8 mouse cellular contexts compared by ENCODE assay signal in the genomic region with DNA sequence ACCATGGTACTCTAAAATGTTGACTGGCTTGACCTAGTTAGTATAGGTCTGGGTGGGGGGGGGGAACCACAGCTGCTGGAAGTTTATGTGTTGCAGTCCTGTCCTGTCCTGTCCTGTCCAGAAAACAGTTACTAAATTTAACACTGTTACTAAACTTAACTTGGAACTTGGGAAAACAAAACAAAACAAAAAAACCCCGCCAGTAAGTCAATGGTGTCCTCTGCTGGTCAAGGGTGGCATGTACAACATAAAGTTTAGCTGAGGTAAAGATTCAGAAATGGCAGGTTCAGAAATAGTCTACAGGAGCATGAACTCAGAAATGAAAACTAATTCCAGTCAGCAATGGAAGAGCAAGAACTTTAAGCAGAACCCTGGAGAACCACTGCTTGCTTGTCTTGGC. TPM values are rescaled to one million over a fixed set of nuclear protein-coding genes. Genes with fewer than 3 reads are reported as not detected.
DNase-seq lines count a peak whose midpoint lies in the region; ATAC-seq and TF ChIP-seq lines count a peak whose summit lies in the region.
"Had no signal": no experiment of that assay in that cellular context is flagged by ENCODE, and none has a peak within 500 bp of the region (broad histone marks: within the 10 kb centered on the region; RNA-seq: fewer than 3 reads in every experiment).

No protein-coding gene starts in this region.

- DNase-seq in left cerebral cortex, adult 2 months (ENCODE audit: extremely low spot score in 1 of 2, low spot score in 2 of 2): peak in 1 of 2 experiments; percentile 30
- DNase-seq in left cerebral cortex, postnatal 36 days (ENCODE audit: low spot score in 2 of 2): no peak
- peak; percentile 42 for DNase-seq in ES-CJ7 (ENCODE audit: low read depth, low spot score)
- peak; percentile 86 for DNase-seq in adipocyte (ENCODE audit: low spot score)
- DNase-seq in lung, embryonic 14.5 days: peak; percentile 81
- no peak for DNase-seq in yolk sac, embryonic 10.5 days (ENCODE audit: low spot score)

- peak; percentile 80 for TF ChIP-seq CTCF in left cerebral cortex, adult 2 months (IDR thresholded peaks at IDR 0.05)
- peak; percentile 88 for TF ChIP-seq CTCF in lung, embryonic 14.5 days (IDR thresholded peaks at IDR 0.05; ENCODE audit: low read depth)

- 8% methylated on average over 1 of the region's 1 CpGs for WGBS in heart, embryonic 15.5 days
- whole genome bisulfite sequencing in lung, embryonic 14.5 days: 26% methylated on average over 1 of the region's 1 CpGs

- intact Hi-C loops in left cerebral cortex, adult 2 months (cut with DNase I): loop anchor here (1.0 kb wide), 1 partner anchor 423 kb away; no protein-coding TSS in a partner anchor
- intact Hi-C loops in left cerebral cortex, postnatal 36 days (cut with DNase I): loop anchor here (2.0 kb wide), 1 partner anchor 424 kb away; no protein-coding TSS in a partner anchor

- no peak for ATAC-seq in heart, embryonic 15.5 days (replicated peaks; ENCODE audit: insufficient number of reproducible peaks, insufficient read depth, low FRiP score, low read depth)
- no peak for ATAC-seq in lung, embryonic 14.5 days (ENCODE audit: insufficient read depth)

- H3K9ac ChIP-seq in heart, embryonic 15.5 days: no peak overlapping the region
- no peak overlapping the region for H3K9ac ChIP-seq in lung, embryonic 14.5 days
- H3K9ac ChIP-seq: embryonic facial prominence, embryonic 15.5 days had no signal

- no peaks in the 10 kb centered on the region for H3K36me3 ChIP-seq in heart, embryonic 15.5 days
- H3K36me3 ChIP-seq in lung, embryonic 14.5 days (ENCODE audit: insufficient read depth): no peaks in the 10 kb centered on the region; the same call in 1 of the 2 replicates
- H3K36me3 ChIP-seq: embryonic facial prominence, embryonic 15.5 days had no signal

- H3K27me3 ChIP-seq in heart, embryonic 15.5 days: no peaks in the 10 kb centered on the region
- no peaks in the 10 kb centered on the region for H3K27me3 ChIP-seq in lung, embryonic 14.5 days (ENCODE audit: insufficient read depth, low read length)
- H3K27me3 ChIP-seq: embryonic facial prominence, embryonic 15.5 days had no signal

- peaks cover 25% of the 10 kb centered on the region for H3K4me1 ChIP-seq in heart, embryonic 15.5 days (replicated peaks)
- H3K4me1 ChIP-seq in lung, embryonic 14.5 days (ENCODE audit: insufficient read depth): peaks cover 6% of the 10 kb centered on the region

- peak overlapping the region; percentile 28 for H3K4me2 ChIP-seq in heart, embryonic 15.5 days
- no peak overlapping the region for H3K4me2 ChIP-seq in lung, embryonic 14.5 days
- H3K4me2 ChIP-seq: embryonic facial prominence, embryonic 15.5 days had no signal

- no peak overlapping the region for H3K4me3 ChIP-seq in left cerebral cortex, adult 2 months
- no peak overlapping the region for H3K4me3 ChIP-seq in heart, embryonic 15.5 days
- H3K4me3 ChIP-seq in lung, embryonic 14.5 days (ENCODE audit: low read depth, low read length): no peak overlapping the region
- H3K4me3 ChIP-seq: embryonic facial prominence, embryonic 15.5 days had no signal

- H3K9me3 ChIP-seq in heart, embryonic 15.5 days (replicated peaks): no peaks in the 10 kb centered on the region
- H3K9me3 ChIP-seq in lung, embryonic 14.5 days (ENCODE audit: low read depth, low read length): no peaks in the 10 kb centered on the region
- H3K9me3 ChIP-seq: embryonic facial prominence, embryonic 15.5 days had no signal

- H3K27ac ChIP-seq in left cerebral cortex, adult 2 months: no peak overlapping the region
- H3K27ac ChIP-seq in heart, embryonic 15.5 days: no peak overlapping the region
- H3K27ac ChIP-seq in lung, embryonic 14.5 days (ENCODE audit: low read depth): no peak overlapping the region
- H3K27ac ChIP-seq: embryonic facial prominence, embryonic 15.5 days had no signal

RNA-seq across cellular contexts. Expression of gene Fbxo48, which starts 2.4 kb away (rescaled TPM):
- 1 to 10 TPM; 1.3 to 2.5 TPM for total RNA-seq in left cerebral cortex, adult 2 months (2021)
- total RNA-seq in left cerebral cortex, postnatal 36 days (2021): 1 to 10 TPM; 1.3 to 1.5 TPM
- polyA plus RNA-seq in heart, embryonic 15.5 days (2015; fragmentation: Nextera tagmentation; extraction: Ambion mirVana): 0.77 and 1.3 TPM in 2 replicates
- 2.0 and 2.8 TPM in 2 replicates for polyA plus RNA-seq in lung, embryonic 14.5 days (2014; fragmentation: Nextera tagmentation; extraction: Ambion mirVana)

Comparison
In these comparisons a context has a peak if more than half of its experiments do, and no peak if none do; other contexts are left out.
1. DNase-seq: peak in ES-CJ7 (single experiment), adipocyte (single experiment) and lung, embryonic 14.5 days (single experiment); none in left cerebral cortex, postnatal 36 days (0 of 2) and yolk sac, embryonic 10.5 days (single experiment).